Mouse (Mus musculus): ENCODE measurements around the gene Chpf. TPM values are rescaled to one million over a fixed set of nuclear protein-coding genes. Genes with fewer than 3 reads are reported as not detected.

The Chpf gene
- polyA plus RNA-seq, 1 experiment from 2014 or later: 41.5 TPM

DNA sequence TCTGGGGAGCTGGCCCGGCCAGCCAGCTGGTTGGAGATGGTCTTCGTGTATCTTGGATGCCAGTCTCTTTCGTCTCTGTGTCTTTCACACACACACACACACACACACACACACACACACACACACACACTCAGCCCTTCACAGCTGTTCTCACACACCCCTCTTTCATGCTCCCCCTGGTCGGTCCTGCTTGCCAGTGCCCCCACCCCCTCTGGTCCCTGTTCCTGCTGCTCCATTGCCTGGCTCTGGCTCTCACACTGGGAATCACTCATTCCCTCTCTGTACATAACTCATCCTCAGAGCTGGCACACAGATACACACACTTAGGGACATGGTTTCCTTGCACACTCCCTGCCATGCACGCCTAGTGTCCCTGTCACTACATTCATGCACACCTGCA is 27.2 kb downstream of the Chpf start:
- Histone ChIP-seq H3K9ac (peak overlapping the region; percentile 60), H3K27ac (no peak overlapping the region), H3K4me1 (peaks cover 96% of the 10 kb centered on the region), H3K4me2 (replicated peaks) (peak overlapping the region; percentile 58), H3K27me3 (peaks cover 76% of the 10 kb centered on the region), H3K36me3 (no peaks in the 10 kb centered on the region), H3K9me3 (replicated peaks) (no peaks in the 10 kb centered on the region), H3K4me3 (peak overlapping the region; percentile 26)
- no peak for ATAC-seq (ENCODE audit: low FRiP score)
- 52% methylated on average over 5 of the region's 5 CpGs for WGBS

DNA sequence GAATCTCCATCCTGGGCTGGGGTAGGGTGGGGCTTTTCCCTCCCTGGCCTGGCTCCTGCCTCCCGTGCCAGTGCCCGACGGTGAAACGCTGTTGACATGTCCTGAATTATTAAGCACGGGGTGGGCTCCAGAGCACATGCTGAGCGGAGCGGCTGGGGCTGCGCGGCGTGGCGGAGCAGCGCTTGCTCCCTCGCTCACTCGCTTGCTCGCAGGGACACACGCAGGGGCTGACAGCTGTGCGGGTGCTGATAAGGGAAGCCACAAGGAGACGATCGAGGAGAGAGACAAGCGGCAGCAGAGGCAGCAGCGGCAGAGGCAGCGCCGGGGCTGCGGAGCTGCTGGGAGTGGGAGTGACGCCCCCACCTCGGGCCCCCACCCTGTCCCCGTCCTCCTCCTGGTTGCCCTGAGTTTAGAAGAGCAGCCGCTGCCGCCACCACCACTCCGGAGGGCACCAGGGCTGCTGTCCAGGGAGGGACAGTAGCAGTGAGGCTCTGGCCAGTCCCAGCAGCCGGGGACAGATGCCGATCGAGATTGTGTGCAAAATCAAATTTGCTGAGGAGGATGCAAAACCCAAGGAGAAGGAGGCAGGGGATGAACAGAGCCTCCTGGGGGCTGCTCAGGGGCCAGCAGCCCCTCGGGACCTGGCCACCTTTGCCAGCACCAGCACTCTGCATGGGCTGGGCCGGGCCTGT is 28.6 kb downstream of the Chpf start, which contains the start of gene Asic4:
TSS of gene Asic4 (plus strand) at position 123 of the 692 bp plus-strand sequence.
- Histone ChIP-seq H3K36me3 (no peaks in the 10 kb centered on the region), H3K9ac (peak within 1 kb of the TSS; percentile 60), H3K4me2 (replicated peaks) (peak within 1 kb of the TSS; percentile 58), H3K27ac (peak within 1 kb of the TSS; percentile 65), H3K4me3 (peak within 1 kb of the TSS; percentile 26), H3K9me3 (replicated peaks) (no peaks in the 10 kb centered on the region), H3K27me3 (peaks cover 75% of the 10 kb centered on the region), H3K4me1 (peaks cover 96% of the 10 kb centered on the region)
- ATAC-seq (ENCODE audit: low FRiP score): no peak
- WGBS: 1% methylated on average over 35 of the region's 35 CpGs

DNA sequence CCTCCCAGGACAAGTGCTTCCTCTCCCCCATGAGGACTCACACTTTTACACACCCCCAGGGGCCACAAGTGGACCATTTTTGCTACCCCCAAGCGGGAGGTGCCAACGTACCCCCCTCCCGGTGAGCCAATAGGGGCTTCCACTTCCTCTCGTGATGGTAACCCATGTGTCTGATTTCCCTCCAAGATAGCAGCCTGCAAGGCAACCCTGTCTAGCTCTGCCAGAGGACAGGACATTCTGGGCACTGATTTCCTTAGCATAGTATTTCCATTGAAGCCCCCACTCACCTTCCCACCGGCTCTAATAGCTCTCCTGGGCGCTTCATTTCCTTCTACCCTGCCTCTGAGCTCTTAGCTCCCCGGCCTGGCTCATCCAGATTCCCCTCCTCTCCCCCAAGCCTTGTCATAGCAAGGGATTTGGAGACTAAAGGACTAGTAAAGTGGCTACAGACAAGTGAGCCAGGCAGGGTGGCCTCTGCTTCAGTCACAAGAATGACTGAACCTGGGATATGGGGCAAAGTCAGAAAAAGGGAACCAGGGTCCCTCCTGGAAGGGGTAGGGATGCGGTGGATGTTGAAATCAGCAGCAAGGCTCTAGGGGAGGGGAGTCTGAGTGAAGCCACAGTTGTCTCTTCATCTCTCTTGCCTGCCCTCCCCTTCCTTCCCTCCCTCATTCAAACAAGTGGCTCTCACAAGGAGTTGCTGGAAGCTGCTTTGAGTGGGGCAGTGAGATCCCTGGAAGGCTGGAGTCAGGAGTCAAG is 29.6 kb downstream of the Chpf start:
- no peak for ATAC-seq (ENCODE audit: low FRiP score)
- Histone ChIP-seq H3K9me3 (replicated peaks) (no peaks in the 10 kb centered on the region), H3K4me1 (peaks cover 99% of the 10 kb centered on the region), H3K4me3 (peak overlapping the region; percentile 26), H3K36me3 (no peaks in the 10 kb centered on the region), H3K27me3 (peaks cover 79% of the 10 kb centered on the region), H3K9ac (peak overlapping the region; percentile 60; the same call in 1 of the 2 replicates), H3K4me2 (replicated peaks) (peak overlapping the region; percentile 58), H3K27ac (peak overlapping the region; percentile 65)
- 4% methylated on average over 8 of the region's 8 CpGs for WGBS

DNA sequence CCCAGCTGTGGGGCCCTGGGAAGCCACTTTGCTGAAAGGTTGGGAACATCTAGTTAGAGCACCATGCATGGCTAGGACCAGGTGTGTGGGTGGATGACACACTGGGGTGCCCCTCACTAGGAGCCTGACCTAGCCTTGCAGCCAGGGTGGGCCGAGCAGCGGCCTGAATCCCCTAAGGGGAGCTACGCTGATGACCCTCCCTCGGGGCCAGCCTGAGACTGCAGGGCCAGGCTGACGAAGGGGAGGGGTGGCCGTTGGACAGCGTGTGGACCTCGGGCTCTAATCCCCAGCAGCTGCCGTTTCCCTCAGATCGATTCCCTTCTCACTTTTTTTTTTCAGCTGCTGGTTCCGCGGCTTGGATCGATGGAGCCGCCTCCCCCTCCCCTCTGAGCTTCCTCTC is 30.2 kb downstream of the Chpf start:
- Histone ChIP-seq H3K27me3 (peaks cover 72% of the 10 kb centered on the region), H3K36me3 (no peaks in the 10 kb centered on the region), H3K9me3 (replicated peaks) (no peaks in the 10 kb centered on the region), H3K9ac (peak overlapping the region; percentile 2; the same call in 1 of the 2 replicates), H3K4me2 (replicated peaks) (peak overlapping the region; percentile 58), H3K27ac (peak overlapping the region; percentile 65), H3K4me3 (no peak overlapping the region), H3K4me1 (peaks cover 99% of the 10 kb centered on the region)
- WGBS: 0% methylated on average over 14 of the region's 14 CpGs
- no peak for ATAC-seq (ENCODE audit: low FRiP score)

DNA sequence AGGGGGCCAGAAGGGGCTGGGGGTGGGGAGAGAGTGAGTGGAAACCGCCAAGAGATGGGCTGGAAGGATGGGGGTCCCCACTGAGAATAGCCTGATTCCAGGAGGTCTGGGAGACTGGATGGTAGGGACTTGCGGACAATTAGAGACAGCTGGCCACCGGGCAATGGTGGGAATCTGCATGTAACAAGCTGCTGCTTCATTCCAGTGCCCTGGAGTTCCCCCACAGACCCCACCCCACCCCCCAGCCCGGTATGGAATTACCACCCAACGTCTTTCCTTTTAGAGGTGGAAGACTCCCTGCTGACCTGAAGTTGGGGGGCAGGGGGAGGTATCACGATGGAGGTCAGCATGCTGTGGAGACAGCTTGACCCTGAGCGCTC is 31.1 kb downstream of the Chpf start:
- Histone ChIP-seq H3K4me2 (replicated peaks) (peak overlapping the region; percentile 58), H3K9ac (no peak overlapping the region), H3K27ac (peak overlapping the region; percentile 92), H3K4me3 (no peak overlapping the region), H3K4me1 (peaks cover 100% of the 10 kb centered on the region), H3K9me3 (replicated peaks) (no peaks in the 10 kb centered on the region), H3K36me3 (no peaks in the 10 kb centered on the region), H3K27me3 (peaks cover 65% of the 10 kb centered on the region)
- no peak for ATAC-seq (ENCODE audit: low FRiP score)
- WGBS: 3% methylated on average over 7 of the region's 7 CpGs

DNA sequence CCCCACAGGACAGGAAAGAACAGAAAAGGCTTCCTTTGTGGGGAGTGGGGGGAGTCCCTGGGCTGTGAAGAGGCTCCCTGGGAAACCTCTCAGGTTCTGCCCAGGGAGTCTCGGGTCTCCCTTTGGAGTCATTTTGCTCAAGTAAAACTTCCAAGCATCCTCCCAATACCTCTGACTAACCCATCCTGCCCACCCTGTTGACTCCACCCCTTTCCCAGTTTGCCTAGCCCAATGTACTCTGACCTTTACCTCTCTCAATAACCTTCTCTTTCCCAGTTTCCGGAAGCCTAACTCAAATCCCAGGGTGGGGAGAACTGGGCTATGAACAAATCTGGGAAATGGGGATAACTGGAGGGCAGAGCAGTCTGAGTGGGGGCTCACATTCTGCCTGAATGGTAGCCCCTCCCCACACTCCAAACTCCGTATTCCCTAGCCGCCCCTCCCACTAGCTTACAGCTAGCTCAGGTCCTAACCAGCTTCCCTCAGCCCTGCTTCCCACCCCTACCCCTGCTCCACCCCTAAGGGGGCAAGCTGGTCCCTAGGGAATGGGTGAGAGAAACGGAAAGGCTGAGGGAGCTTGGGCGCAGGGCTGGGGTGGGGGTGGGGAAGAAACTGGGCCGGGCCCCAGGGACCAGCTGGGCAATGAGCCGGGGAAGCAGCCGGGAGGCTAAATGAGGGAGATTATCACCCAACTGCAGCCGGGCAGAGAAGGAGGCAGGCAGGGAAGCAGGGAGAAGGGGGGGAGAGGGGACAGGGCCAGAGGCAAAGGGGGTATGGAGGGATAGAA is 31.6 kb downstream of the Chpf start:
- H3K27ac ChIP-seq: peak overlapping the region; percentile 92
- H3K36me3 ChIP-seq: no peaks in the 10 kb centered on the region
- H3K9me3 ChIP-seq (replicated peaks): no peaks in the 10 kb centered on the region
- WGBS: 4% methylated on average over 10 of the region's 10 CpGs
- peak overlapping the region; percentile 58 for H3K4me2 ChIP-seq (replicated peaks)
- H3K4me3 ChIP-seq: no peak overlapping the region
- peak; percentile 14; the same call in 1 of the 2 replicates for ATAC-seq (ENCODE audit: low FRiP score)
- peak overlapping the region; percentile 42; the same call in 1 of the 2 replicates for H3K9ac ChIP-seq
- peaks cover 60% of the 10 kb centered on the region for H3K27me3 ChIP-seq
- H3K4me1 ChIP-seq: peaks cover 100% of the 10 kb centered on the region

DNA sequence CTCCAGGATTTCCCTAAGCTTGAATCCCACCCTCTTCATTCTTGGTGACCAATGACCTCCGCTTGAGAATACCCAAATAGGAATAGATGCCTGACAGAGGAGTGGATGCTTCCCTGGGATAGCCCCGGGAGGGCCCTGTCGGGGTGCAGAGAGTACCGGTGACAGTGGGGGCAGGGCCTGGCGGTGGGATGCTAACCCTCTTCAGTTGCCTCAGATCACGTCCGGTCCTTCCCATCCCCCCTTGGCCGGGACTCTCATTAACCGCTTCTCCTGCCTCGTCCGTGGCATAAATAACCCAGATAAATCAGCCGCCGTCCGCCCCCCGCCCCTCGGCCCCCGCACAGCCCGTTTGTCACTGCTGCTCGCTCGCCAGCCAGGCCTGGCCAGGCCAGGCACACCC is 32.5 kb downstream of the Chpf start:
- WGBS: 3% methylated on average over 20 of the region's 20 CpGs
- no peak for ATAC-seq (ENCODE audit: low FRiP score)
- Histone ChIP-seq H3K4me3 (no peak overlapping the region), H3K9me3 (replicated peaks) (no peaks in the 10 kb centered on the region), H3K27me3 (peaks cover 55% of the 10 kb centered on the region), H3K9ac (no peak overlapping the region; the same call in 1 of the 2 replicates), H3K36me3 (no peaks in the 10 kb centered on the region), H3K4me2 (replicated peaks) (peak overlapping the region; percentile 39), H3K4me1 (peaks cover 100% of the 10 kb centered on the region), H3K27ac (peak overlapping the region; percentile 92)

DNA sequence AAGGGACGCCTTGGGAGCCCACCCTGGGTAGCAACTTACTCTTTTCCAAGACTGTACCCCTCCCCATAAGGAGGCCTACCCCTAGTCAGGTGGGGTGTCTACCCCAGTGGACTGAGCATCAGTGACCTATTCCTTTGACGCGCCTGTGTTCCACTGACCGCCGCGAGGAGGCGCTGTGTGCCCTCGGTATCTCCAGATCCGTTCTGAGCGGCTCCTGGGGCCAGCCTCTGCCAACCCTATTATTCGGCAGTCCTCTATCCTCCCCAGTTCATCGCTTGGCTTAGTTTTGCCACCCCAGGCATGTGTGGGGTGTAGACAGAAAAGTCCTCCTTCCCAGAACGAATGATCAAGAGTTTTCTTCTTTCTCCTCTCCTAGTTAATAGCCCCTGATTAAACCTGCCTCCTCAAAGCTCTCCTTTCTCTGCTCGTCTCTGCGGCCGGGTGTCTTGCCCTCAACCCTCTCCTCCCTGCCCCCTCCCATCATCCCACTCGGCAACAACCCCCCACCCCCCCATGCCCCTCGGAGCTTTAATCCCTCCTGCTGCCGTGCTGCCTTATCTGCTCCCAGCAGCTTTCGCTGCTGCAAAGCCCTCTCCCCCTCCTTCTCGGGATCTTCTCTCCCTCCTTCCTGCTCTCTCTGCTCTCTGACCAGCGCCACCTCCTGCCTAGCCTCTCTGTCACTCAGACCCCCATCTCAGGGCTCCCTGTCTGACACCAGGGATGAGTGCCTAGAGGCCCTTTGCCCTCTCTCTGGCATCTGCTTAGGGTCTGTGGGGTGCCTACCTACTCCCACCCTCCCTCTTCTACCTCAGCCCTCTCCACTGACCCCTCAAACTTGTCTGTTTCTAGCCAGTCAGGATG is 33.1 kb downstream of the Chpf start:
- WGBS: under 1% methylated on average over 22 of the region's 22 CpGs
- Histone ChIP-seq H3K27ac (peak overlapping the region; percentile 92), H3K4me1 (peaks cover 95% of the 10 kb centered on the region), H3K9me3 (replicated peaks) (no peaks in the 10 kb centered on the region), H3K9ac (peak overlapping the region; percentile 27), H3K4me3 (0 out of 2 replicates have a peak overlapping the region, but pooled peaks have one; percentile 8), H3K27me3 (peaks cover 48% of the 10 kb centered on the region), H3K36me3 (peaks cover under 1% of the 10 kb centered on the region; the same call in 1 of the 2 replicates), H3K4me2 (replicated peaks) (peak overlapping the region; percentile 39)
- peak; percentile 18; the same call in 1 of the 2 replicates for ATAC-seq (ENCODE audit: low FRiP score)

DNA sequence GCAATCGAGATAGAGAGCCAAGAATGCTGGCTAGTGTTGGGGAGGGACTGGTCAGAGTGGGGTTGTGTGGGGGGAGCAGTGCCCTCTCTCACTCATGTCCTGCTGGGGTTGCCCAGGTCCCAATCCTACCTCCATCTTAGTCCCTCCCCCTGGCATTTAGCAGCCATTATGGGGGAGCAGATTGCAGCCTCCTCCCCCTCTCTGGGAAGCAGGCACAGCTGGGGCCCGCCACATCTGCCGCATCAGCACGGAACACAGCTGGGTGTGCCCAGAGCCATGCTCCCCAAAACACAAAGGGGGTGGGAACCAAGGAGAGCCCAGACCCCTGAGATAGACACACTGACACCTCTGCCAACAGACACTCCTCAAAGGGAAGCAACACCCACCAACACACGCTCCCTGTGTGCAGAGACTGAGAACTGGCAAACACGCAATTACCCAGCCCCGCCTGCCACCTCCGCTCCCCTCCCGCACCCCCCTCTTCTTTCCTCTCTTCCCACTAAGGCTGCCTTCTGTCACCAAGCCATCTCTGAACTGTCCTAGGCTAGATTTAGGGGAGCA is 33.9 kb downstream of the Chpf start:
- peaks cover 40% of the 10 kb centered on the region for H3K27me3 ChIP-seq
- peaks cover 7% of the 10 kb centered on the region; the same call in 1 of the 2 replicates for H3K36me3 ChIP-seq
- H3K4me3 ChIP-seq: no peak overlapping the region
- 0 out of 2 replicates have a peak, but pooled peaks have one; percentile 2 for ATAC-seq (ENCODE audit: low FRiP score)
- no peaks in the 10 kb centered on the region for H3K9me3 ChIP-seq (replicated peaks)
- H3K4me1 ChIP-seq: peaks cover 87% of the 10 kb centered on the region
- 11% methylated on average over 9 of the region's 9 CpGs for WGBS
- H3K27ac ChIP-seq: peak overlapping the region; percentile 92
- H3K4me2 ChIP-seq (replicated peaks): peak overlapping the region; percentile 39
- H3K9ac ChIP-seq: peak overlapping the region; percentile 32; the same call in 1 of the 2 replicates

DNA sequence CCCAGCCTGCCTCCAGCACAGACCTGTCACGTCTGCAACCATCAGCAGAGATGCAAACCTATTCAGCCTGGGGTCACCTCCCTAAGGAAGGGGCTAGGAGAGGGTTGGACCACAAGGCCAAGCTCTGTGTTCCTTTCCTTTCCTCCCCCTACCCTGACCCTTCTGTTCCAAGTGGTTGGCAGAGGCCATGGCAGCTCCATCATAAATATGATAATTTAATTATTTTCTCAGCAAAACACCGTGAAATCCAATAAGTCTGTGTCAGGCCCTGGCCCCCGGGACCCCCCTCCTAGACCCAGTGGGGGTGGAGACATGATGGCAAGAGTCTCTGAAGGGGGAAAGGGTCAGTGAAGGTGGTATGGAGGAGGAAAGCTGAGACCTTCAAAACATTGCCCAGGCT is 34.9 kb downstream of the Chpf start:
- Histone ChIP-seq H3K9me3 (replicated peaks) (no peaks in the 10 kb centered on the region), H3K4me2 (replicated peaks) (peak overlapping the region; percentile 39; the same call in 1 of the 2 replicates), H3K4me3 (no peak overlapping the region), H3K4me1 (peaks cover 79% of the 10 kb centered on the region), H3K27ac (peak overlapping the region; percentile 92), H3K36me3 (peaks cover 7% of the 10 kb centered on the region; the same call in 1 of the 2 replicates), H3K9ac (no peak overlapping the region), H3K27me3 (peaks cover 30% of the 10 kb centered on the region)
- peak; percentile 17; the same call in 1 of the 2 replicates for ATAC-seq (ENCODE audit: low FRiP score)
- 23% methylated on average over 3 of the region's 3 CpGs for WGBS

Data from hindbrain, embryonic 12.5 days (tissue).